Mouse (Mus musculus): Measurements from ENCODE around the gene Fetub. TPM values are rescaled to one million over a fixed set of nuclear protein-coding genes. Genes with fewer than 3 reads are reported as not detected.

The Fetub gene
- polyA plus RNA-seq, 1 experiment from 2014 or later, result not detected

- 94% methylated on average over 6 of the region's 6 CpGs for WGBS
- H3K4me3 ChIP-seq (replicated peaks; ENCODE audit: low read length), result no peak within 1 kb of the TSS
- no peak for ATAC-seq
Observed at GRCm38 (mm10) chr16:22950840-22951395, 32.8 kb downstream of the Fetub start, which contains the start of gene Hrg. Gene Hrg (plus strand): TSS chr16:22951072.

DNA sequence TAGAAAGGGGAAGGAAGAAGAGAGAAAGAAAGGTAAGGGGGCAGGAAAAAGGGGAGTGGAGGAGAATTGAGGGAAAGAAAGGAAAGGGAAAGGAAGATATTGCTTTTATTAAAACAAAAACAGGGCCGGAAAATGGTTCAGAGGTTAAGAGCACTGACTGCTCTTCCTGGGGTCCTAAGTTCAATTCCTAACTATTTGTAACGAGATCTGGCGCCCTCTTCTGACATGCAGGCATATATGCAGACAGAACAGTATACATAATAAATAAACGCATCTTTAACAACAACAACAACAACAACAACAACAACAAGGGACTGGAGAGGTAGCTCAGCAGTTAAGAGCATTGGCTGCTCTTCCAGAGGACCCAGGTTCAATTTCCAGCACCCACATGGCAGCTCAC, 34.9 kb downstream of the Fetub start:
- WGBS, result 45% methylated on average over 4 of the region's 4 CpGs
- ATAC-seq, result no peak
- H3K4me2 ChIP-seq (ENCODE audit: low read length), result no peak overlapping the region

More at GRCm38 (mm10) chr16:22950840-22951395, 32.8 kb downstream of the Fetub start, which contains the start of gene Hrg:
- Histone ChIP-seq H3K4me2 (ENCODE audit: low read length) (no peak within 1 kb of the TSS), H3K9ac (replicated peaks; ENCODE audit: low read depth, low read length) (no peak within 1 kb of the TSS), H3K9me3 (ENCODE audit: control insufficient read depth, low read length) (no peaks in the 10 kb centered on the region), H3K27me3 (replicated peaks; ENCODE audit: control insufficient read depth, insufficient read depth, low read length) (no peaks in the 10 kb centered on the region), H3K27ac (ENCODE audit: low read length) (no peak within 1 kb of the TSS), H3K4me1 (replicated peaks; ENCODE audit: control insufficient read depth, insufficient read depth, low read length) (no peaks in the 10 kb centered on the region), H3K36me3 (ENCODE audit: control insufficient read depth, insufficient read depth) (no peaks in the 10 kb centered on the region)

DNA sequence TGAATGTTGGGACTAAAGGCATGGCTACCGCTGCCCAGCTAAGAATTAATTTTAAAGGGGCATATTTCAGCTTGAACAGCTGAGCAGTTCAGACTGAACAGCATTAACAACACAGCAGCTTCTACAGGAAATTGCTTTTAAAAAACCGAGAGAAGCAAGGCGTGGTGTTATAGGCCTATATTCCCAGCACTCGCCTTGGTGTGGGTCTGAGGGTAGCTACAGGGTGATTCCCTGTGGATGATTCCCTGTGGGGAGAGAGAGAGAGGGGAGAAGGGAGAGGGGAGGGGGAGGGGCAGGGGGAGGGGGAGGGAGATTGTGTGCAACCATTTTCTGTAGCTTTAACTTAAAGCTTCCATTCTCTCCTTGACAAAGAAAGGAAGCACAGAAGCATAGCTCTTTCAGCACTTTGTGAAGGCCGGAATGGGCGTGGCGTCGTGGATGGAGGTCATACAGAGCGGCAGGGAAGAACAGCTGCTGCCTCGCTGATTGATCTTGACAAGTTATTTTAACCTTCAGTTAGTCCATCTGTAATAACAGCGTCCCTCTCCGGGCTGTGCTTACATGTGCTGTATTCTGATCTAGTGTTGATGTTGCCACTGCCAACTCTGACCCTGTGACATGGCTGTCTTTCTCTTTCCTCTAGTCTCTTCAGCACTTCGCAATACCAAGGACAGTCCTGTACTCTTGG, 37.4 kb downstream of the Fetub start:
- H3K27me3 ChIP-seq (replicated peaks; ENCODE audit: control insufficient read depth, insufficient read depth, low read length), result no peaks in the 10 kb centered on the region
- H3K36me3 ChIP-seq (ENCODE audit: control insufficient read depth, insufficient read depth), result no peaks in the 10 kb centered on the region
- no peak for ATAC-seq
- no peaks in the 10 kb centered on the region for H3K4me1 ChIP-seq (replicated peaks; ENCODE audit: control insufficient read depth, insufficient read depth, low read length)
- H3K4me2 ChIP-seq (ENCODE audit: low read length), result no peak overlapping the region
- no peak overlapping the region for H3K4me3 ChIP-seq (replicated peaks; ENCODE audit: low read length)
- no peak overlapping the region for H3K27ac ChIP-seq (ENCODE audit: low read length)
- H3K9me3 ChIP-seq (ENCODE audit: control insufficient read depth, low read length), result no peaks in the 10 kb centered on the region
- H3K9ac ChIP-seq (replicated peaks; ENCODE audit: low read depth, low read length), result no peak overlapping the region
- WGBS, result 59% methylated on average over 13 of the region's 13 CpGs

More for the DNA sequence above, 34.9 kb downstream of the Fetub start:
- Histone ChIP-seq H3K4me3 (replicated peaks; ENCODE audit: low read length) (no peak overlapping the region), H3K9ac (replicated peaks; ENCODE audit: low read depth, low read length) (no peak overlapping the region), H3K27ac (ENCODE audit: low read length) (no peak overlapping the region), H3K36me3 (ENCODE audit: control insufficient read depth, insufficient read depth) (no peaks in the 10 kb centered on the region), H3K27me3 (replicated peaks; ENCODE audit: control insufficient read depth, insufficient read depth, low read length) (no peaks in the 10 kb centered on the region), H3K9me3 (ENCODE audit: control insufficient read depth, low read length) (no peaks in the 10 kb centered on the region), H3K4me1 (replicated peaks; ENCODE audit: control insufficient read depth, insufficient read depth, low read length) (no peaks in the 10 kb centered on the region)

GRCm38 (mm10) chr16:22956085-22956439, 37.9 kb downstream of the Fetub start:
- H3K27me3 ChIP-seq (replicated peaks; ENCODE audit: control insufficient read depth, insufficient read depth, low read length), result no peaks in the 10 kb centered on the region
- no peaks in the 10 kb centered on the region for H3K36me3 ChIP-seq (ENCODE audit: control insufficient read depth, insufficient read depth)
- no peak for ATAC-seq
- no peak overlapping the region for H3K4me2 ChIP-seq (ENCODE audit: low read length)
- H3K9ac ChIP-seq (replicated peaks; ENCODE audit: low read depth, low read length), result no peak overlapping the region
- H3K4me1 ChIP-seq (replicated peaks; ENCODE audit: control insufficient read depth, insufficient read depth, low read length), result no peaks in the 10 kb centered on the region
- no peak overlapping the region for H3K27ac ChIP-seq (ENCODE audit: low read length)
- no peaks in the 10 kb centered on the region for H3K9me3 ChIP-seq (ENCODE audit: control insufficient read depth, low read length)
- H3K4me3 ChIP-seq (replicated peaks; ENCODE audit: low read length), result no peak overlapping the region
- 68% methylated on average over 11 of the region's 11 CpGs for WGBS

GRCm38 (mm10) chr16:22961073-22961472, 42.9 kb downstream of the Fetub start:
- Histone ChIP-seq H3K27ac (ENCODE audit: low read length) (no peak overlapping the region), H3K4me3 (replicated peaks; ENCODE audit: low read length) (no peak overlapping the region), H3K9ac (replicated peaks; ENCODE audit: low read depth, low read length) (no peak overlapping the region), H3K36me3 (ENCODE audit: control insufficient read depth, insufficient read depth) (no peaks in the 10 kb centered on the region), H3K4me2 (ENCODE audit: low read length) (no peak overlapping the region), H3K9me3 (ENCODE audit: control insufficient read depth, low read length) (no peaks in the 10 kb centered on the region), H3K27me3 (replicated peaks; ENCODE audit: control insufficient read depth, insufficient read depth, low read length) (no peaks in the 10 kb centered on the region), H3K4me1 (replicated peaks; ENCODE audit: control insufficient read depth, insufficient read depth, low read length) (no peaks in the 10 kb centered on the region)
- no peak for ATAC-seq
- 94% methylated on average over 8 of the region's 8 CpGs for WGBS

DNA sequence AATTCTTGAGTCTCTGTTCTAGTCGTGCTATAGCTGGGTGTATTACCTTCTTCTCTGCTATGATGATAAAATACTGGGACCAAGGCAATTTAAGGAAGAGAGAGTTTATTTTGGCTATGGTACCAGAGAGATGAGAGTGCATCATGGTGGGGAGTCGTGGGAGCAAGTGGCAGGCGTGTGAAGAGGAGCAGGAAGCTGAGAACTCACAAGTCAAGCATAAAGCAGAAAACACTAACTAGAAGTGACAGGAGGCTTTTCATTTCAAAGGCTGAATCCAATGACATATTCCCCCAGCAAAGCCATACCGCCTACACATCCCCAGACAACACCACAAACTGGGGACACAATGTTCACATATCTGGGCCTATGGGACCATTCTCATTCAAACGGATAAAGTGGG, 44.1 kb downstream of the Fetub start:
- ATAC-seq, result no peak
- Histone ChIP-seq H3K9me3 (ENCODE audit: control insufficient read depth, low read length) (no peaks in the 10 kb centered on the region), H3K36me3 (ENCODE audit: control insufficient read depth, insufficient read depth) (no peaks in the 10 kb centered on the region), H3K4me1 (replicated peaks; ENCODE audit: control insufficient read depth, insufficient read depth, low read length) (no peaks in the 10 kb centered on the region), H3K9ac (replicated peaks; ENCODE audit: low read depth, low read length) (no peak overlapping the region), H3K4me2 (ENCODE audit: low read length) (no peak overlapping the region), H3K4me3 (replicated peaks; ENCODE audit: low read length) (no peak overlapping the region), H3K27me3 (replicated peaks; ENCODE audit: control insufficient read depth, insufficient read depth, low read length) (no peaks in the 10 kb centered on the region), H3K27ac (ENCODE audit: low read length) (no peak overlapping the region)
- 81% methylated on average over 5 of the region's 5 CpGs for WGBS

DNA sequence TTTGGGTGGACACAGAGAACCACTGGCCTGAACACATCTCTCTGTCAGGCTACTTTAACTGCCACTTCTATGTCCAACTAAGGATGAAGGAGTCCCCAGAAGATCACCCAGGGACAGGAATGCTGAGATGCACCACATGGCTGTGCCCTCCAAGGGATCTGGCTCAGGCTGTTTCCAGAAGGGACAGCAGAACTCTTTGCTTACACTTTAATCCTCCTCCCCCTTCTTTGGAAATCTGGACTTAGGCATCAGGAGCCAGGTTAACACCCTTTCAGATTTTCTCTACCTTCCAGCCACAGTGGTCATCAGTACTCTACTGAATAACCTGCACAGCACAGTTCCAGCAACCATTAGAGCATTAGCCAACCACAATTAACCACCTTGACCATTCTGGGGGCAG, 45.2 kb downstream of the Fetub start:
- Histone ChIP-seq H3K4me1 (replicated peaks; ENCODE audit: control insufficient read depth, insufficient read depth, low read length) (no peaks in the 10 kb centered on the region), H3K9me3 (ENCODE audit: control insufficient read depth, low read length) (no peaks in the 10 kb centered on the region), H3K4me3 (replicated peaks; ENCODE audit: low read length) (no peak overlapping the region), H3K4me2 (ENCODE audit: low read length) (no peak overlapping the region), H3K9ac (replicated peaks; ENCODE audit: low read depth, low read length) (no peak overlapping the region), H3K27ac (ENCODE audit: low read length) (no peak overlapping the region), H3K27me3 (replicated peaks; ENCODE audit: control insufficient read depth, insufficient read depth, low read length) (no peaks in the 10 kb centered on the region), H3K36me3 (ENCODE audit: control insufficient read depth, insufficient read depth) (no peaks in the 10 kb centered on the region)
- ATAC-seq, result no peak

GRCm38 (mm10) chr16:22967383-22968030, 49.4 kb downstream of the Fetub start:
- 71% methylated on average over 1 of the region's 1 CpGs for WGBS
- no peaks in the 10 kb centered on the region for H3K27me3 ChIP-seq (replicated peaks; ENCODE audit: control insufficient read depth, insufficient read depth, low read length)
- no peaks in the 10 kb centered on the region for H3K4me1 ChIP-seq (replicated peaks; ENCODE audit: control insufficient read depth, insufficient read depth, low read length)
- no peak overlapping the region for H3K9ac ChIP-seq (replicated peaks; ENCODE audit: low read depth, low read length)
- no peaks in the 10 kb centered on the region for H3K9me3 ChIP-seq (ENCODE audit: control insufficient read depth, low read length)
- H3K36me3 ChIP-seq (ENCODE audit: control insufficient read depth, insufficient read depth), result no peaks in the 10 kb centered on the region
- no peak overlapping the region for H3K4me2 ChIP-seq (ENCODE audit: low read length)
- H3K4me3 ChIP-seq (replicated peaks; ENCODE audit: low read length), result no peak overlapping the region
- no peak for ATAC-seq
- H3K27ac ChIP-seq (ENCODE audit: low read length), result no peak overlapping the region

All from forebrain, embryonic 16.5 days (tissue).